Mouse (Mus musculus) hindbrain, postnatal 0 days (tissue): ENCODE measurements at regions not wholly inside any gene's neighbourhood (a gene's known extent, or its start where the extent isn't known, plus 50 kb on each side); places are given as distances from the start of the nearest gene placed in this dataset.

Experiments used
- ATAC-seq: fragments of 200-750 bp; cut with Nextera tagmentation; 2 replicates; pipeline ENCODE4 v1.8.0; 2017; ENCODE audit warnings: mild to moderate bottlenecking, moderate TSS enrichment, moderate library complexity
- DNase-seq: peaks from one replicate; pipeline ENCODE4 v3.0.0-alpha.2; 2015; ENCODE audit warnings: low spot score
- H3K27ac ChIP-seq: fragments of 300-500 bp; sonication (generic); 2 replicates; pipeline ENCODE4 v1.5.1; 2014; ENCODE audit warnings: mild to moderate bottlenecking
- H3K27me3 ChIP-seq: fragments of 300-500 bp; sonication (generic); 2 replicates; pipeline ENCODE4 v1.6.1; 2014; ENCODE audit warnings: low read length, mixed read lengths; ENCODE audit not compliant: insufficient read depth
- H3K36me3 ChIP-seq: fragments of 300-500 bp; sonication (generic); 2 replicates; pipeline ENCODE4 v1.6.1; 2014; ENCODE audit warnings: low read length, mixed read lengths; ENCODE audit not compliant: insufficient read depth
- H3K4me1 ChIP-seq: fragments of 300-500 bp; sonication (generic); 2 replicates; pipeline ENCODE4 v1.6.1; 2014; ENCODE audit warnings: antibody characterized with exemption, low read length, mixed read lengths; ENCODE audit not compliant: insufficient read depth
- H3K4me2 ChIP-seq: fragments of 300-500 bp; sonication (generic); 2 replicates; pipeline ENCODE4 v1.6.1; 2014; ENCODE audit warnings: low read depth, mild to moderate bottlenecking, low read length, moderate library complexity, mixed read lengths
- H3K4me3 ChIP-seq: fragments of 300-500 bp; sonication (generic); 2 replicates; pipeline ENCODE4 v1.5.1; 2014; ENCODE audit warnings: low read length
- H3K9ac ChIP-seq: fragments of 300-500 bp; sonication (generic); replicated peaks from 2 replicates; pipeline ENCODE4 v1.6.1; 2014; ENCODE audit warnings: mild to moderate bottlenecking, low read length, moderate library complexity, mixed read lengths
- H3K9me3 ChIP-seq: fragments of 300-500 bp; sonication (generic); 2 replicates; pipeline ENCODE4 v1.6.1; 2016; ENCODE audit warnings: low read length, mixed read lengths
- CTCF ChIP-seq: IDR thresholded peaks from 2 replicates; pipeline ENCODE4 v1.5.1; 2016; ENCODE audit warnings: antibody characterized with exemption, control low read depth, low read depth
- WGBS: fragments of 180-500 bp; shearing (Covaris S2); extraction: QIAGEN DNeasy Blood & Tissue Kit; methylation state at CpG from one replicate; pipeline ENCODE4 v1.1.7; 2014; 5-methylcytosine and 5-hydroxymethylcytosine counted together

GRCm38 (mm10) chr5:91725380-91726117 lies 208.1 kb downstream of the Parm1 start:
- DNase-seq (no peak), ATAC-seq (no peak)
- 91% methylated on average over 4 of the region's 4 CpGs for WGBS
- Histone ChIP-seq H3K9me3 (no peaks in the 10 kb centered on the region), H3K4me1 (no peaks in the 10 kb centered on the region), H3K36me3 (no peaks in the 10 kb centered on the region), H3K27ac (no peak overlapping the region), H3K4me3 (no peak overlapping the region), H3K27me3 (no peaks in the 10 kb centered on the region), H3K9ac (no peak overlapping the region), H3K4me2 (no peak overlapping the region)
- no peak for TF ChIP-seq CTCF

DNA sequence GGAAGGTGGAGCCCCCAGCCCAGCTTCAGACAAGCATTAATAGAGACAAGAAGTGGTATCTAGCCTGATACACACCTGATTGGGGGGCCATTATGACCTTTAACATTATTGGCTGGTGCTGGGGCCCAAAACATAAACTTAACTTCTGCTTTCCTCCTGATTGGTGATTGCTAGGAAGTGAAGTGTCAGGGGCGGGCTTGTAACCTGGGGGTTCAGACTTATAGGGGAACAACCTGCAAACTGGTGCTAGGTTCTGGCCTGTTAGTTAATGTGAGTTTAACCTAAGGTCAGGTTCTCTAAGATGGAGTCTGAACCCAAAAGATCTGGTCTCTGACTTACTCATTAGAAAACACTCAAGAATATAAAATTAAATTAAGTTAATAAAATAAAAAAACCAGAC lies 207.5 kb downstream of the Parm1 start:
- Histone ChIP-seq H3K4me3 (no peak overlapping the region), H3K9me3 (no peaks in the 10 kb centered on the region), H3K27ac (no peak overlapping the region), H3K4me2 (no peak overlapping the region), H3K36me3 (no peaks in the 10 kb centered on the region), H3K4me1 (no peaks in the 10 kb centered on the region), H3K9ac (no peak overlapping the region), H3K27me3 (no peaks in the 10 kb centered on the region)
- TF ChIP-seq CTCF, result no peak
- ATAC-seq (no peak), DNase-seq (no peak)
- 85% methylated on average over 1 of the region's 1 CpGs for WGBS

- Histone ChIP-seq H3K9ac (no peak overlapping the region), H3K4me2 (no peak overlapping the region), H3K27me3 (no peaks in the 10 kb centered on the region), H3K27ac (no peak overlapping the region), H3K4me3 (no peak overlapping the region), H3K36me3 (no peaks in the 10 kb centered on the region), H3K9me3 (no peaks in the 10 kb centered on the region), H3K4me1 (no peaks in the 10 kb centered on the region)
- WGBS, result 29% methylated on average over 1 of the region's 1 CpGs
- TF ChIP-seq CTCF, result no peak
- ATAC-seq, result no peak
- no peak for DNase-seq
Observed at GRCm38 (mm10) chr5:91723416-91723815, 206.0 kb downstream of the Parm1 start.

GRCm38 (mm10) chr5:91722982-91723381 lies 205.6 kb downstream of the Parm1 start:
- ATAC-seq (no peak), DNase-seq (peak; percentile 7)
- no peaks in the 10 kb centered on the region for H3K36me3 ChIP-seq
- TF ChIP-seq CTCF, result no peak
- 15% methylated on average over 5 of the region's 5 CpGs for WGBS
- no peaks in the 10 kb centered on the region for H3K27me3 ChIP-seq
- no peaks in the 10 kb centered on the region for H3K4me1 ChIP-seq
- H3K9ac ChIP-seq, result no peak overlapping the region
- no peak overlapping the region for H3K4me2 ChIP-seq
- H3K4me3 ChIP-seq, result no peak overlapping the region
- H3K9me3 ChIP-seq, result no peaks in the 10 kb centered on the region
- no peak overlapping the region for H3K27ac ChIP-seq

DNA sequence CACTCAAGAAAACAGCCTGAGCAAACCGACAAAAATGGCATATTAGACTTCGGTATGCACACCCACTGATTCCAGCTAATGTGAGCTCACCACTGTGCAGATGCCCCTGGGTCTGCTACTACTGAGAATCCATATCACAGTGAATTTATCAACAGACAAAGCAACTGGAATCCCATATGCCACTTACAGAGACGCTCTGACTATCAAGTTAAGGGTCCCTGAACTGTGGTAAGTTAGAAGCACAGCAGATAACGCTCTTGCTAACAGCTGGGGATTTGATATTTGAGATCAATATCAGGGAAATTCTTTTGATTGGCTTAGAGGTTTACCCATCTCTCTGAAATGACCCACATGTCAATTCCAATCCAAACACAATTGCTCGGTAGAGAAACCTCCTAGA lies 205.0 kb downstream of the Parm1 start:
- Histone ChIP-seq H3K36me3 (no peaks in the 10 kb centered on the region), H3K4me1 (no peaks in the 10 kb centered on the region), H3K4me3 (no peak overlapping the region), H3K9ac (no peak overlapping the region), H3K9me3 (no peaks in the 10 kb centered on the region), H3K27ac (no peak overlapping the region), H3K4me2 (no peak overlapping the region), H3K27me3 (no peaks in the 10 kb centered on the region)
- 47% methylated on average over 5 of the region's 5 CpGs for WGBS
- no peak for TF ChIP-seq CTCF
- ATAC-seq (no peak), DNase-seq (no peak)

DNA sequence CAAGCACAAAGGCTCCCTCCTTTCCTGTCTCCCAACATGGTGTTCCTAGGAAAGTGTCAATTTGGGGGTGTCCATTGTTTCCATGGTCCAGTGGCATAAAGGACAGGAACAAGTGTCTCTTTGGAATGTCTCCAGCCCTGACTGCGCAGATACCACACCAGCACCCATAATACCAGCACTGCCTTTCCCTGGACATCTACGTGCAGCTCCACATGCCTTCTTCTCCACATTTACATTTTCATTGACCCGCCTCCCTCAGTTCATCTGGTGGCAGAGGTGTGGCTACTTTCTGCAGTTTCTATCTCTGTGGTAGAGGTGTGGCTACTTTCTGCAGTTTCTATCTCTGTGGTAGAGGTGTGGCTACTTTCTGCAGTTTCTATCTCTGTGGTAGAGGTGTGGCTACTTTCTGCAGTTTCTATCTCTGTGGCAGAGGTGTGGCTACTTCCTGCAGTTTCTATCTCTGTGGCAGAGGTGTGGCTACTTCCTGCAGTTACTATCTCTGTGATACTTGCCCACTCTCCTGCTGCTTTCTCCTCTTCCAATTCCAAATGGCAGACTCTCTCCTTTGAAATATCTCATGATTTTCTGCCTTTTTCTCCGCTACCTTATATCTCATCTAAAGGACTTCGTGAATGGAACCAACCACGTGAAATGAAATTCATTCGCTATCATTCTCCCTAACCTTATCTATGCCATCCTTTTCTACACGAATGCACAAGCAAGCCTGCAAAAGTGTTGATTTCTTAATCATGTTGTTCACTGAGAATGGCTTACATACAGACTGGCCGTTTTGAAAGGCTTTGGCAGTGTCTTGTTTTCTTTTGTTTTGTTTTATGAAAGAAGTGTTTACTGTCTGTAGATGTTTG lies 204.0 kb downstream of the Parm1 start:
- 80% methylated on average over 9 of the region's 9 CpGs for WGBS
- no peaks in the 10 kb centered on the region for H3K9me3 ChIP-seq
- no peak overlapping the region for H3K9ac ChIP-seq
- no peak overlapping the region for H3K27ac ChIP-seq
- no peak overlapping the region for H3K4me2 ChIP-seq
- no peak for DNase-seq
- no peak for TF ChIP-seq CTCF
- no peaks in the 10 kb centered on the region for H3K36me3 ChIP-seq
- no peak for ATAC-seq
- H3K4me1 ChIP-seq, result no peaks in the 10 kb centered on the region
- H3K27me3 ChIP-seq, result no peaks in the 10 kb centered on the region
- no peak overlapping the region for H3K4me3 ChIP-seq

- Histone ChIP-seq H3K36me3 (no peaks in the 10 kb centered on the region), H3K9ac (no peak overlapping the region), H3K27ac (no peak overlapping the region), H3K9me3 (no peaks in the 10 kb centered on the region), H3K4me3 (no peak overlapping the region), H3K27me3 (no peaks in the 10 kb centered on the region), H3K4me2 (no peak overlapping the region), H3K4me1 (no peaks in the 10 kb centered on the region)
- DNase-seq (no peak), ATAC-seq (no peak)
- TF ChIP-seq CTCF, result no peak
- 48% methylated on average over 8 of the region's 8 CpGs for WGBS
Observed at GRCm38 (mm10) chr5:91713020-91713419, 195.6 kb downstream of the Parm1 start.
